Mouse (Mus musculus) midbrain, embryonic 10.5 days (tissue): Measurements from ENCODE around the gene Foxa1. TPM values are rescaled to one million over a fixed set of nuclear protein-coding genes. Genes with fewer than 3 reads are reported as not detected.

ENCODE experiments used
- DNase-seq: peaks from one replicate; pipeline ENCODE4 v3.0.0-alpha.2; 2017; ENCODE audit warnings: low spot score
- H3K27ac ChIP-seq: fragments of 300-500 bp; sonication (generic); replicated peaks from 2 replicates; pipeline ENCODE4 v1.5.1; 2016; ENCODE audit warnings: mild to moderate bottlenecking
- H3K27me3 ChIP-seq: fragments of 300-500 bp; sonication (generic); 2 replicates; pipeline ENCODE4 v1.6.1; 2016; ENCODE audit warnings: low read depth, mild to moderate bottlenecking; ENCODE audit not compliant: poor library complexity, severe bottlenecking
- H3K36me3 ChIP-seq: fragments of 300-500 bp; sonication (generic); 2 replicates; pipeline ENCODE4 v1.6.1; 2016; ENCODE audit warnings: mild to moderate bottlenecking, moderate library complexity
- H3K4me1 ChIP-seq: fragments of 300-500 bp; sonication (generic); 2 replicates; pipeline ENCODE4 v1.6.1; 2016
- H3K4me3 ChIP-seq: fragments of 300-500 bp; sonication (generic); 2 replicates; pipeline ENCODE4 v1.5.1; 2016; ENCODE audit warnings: mild to moderate bottlenecking, moderate library complexity
- H3K9me3 ChIP-seq: fragments of 300-500 bp; sonication (generic); replicated peaks from 2 replicates; pipeline ENCODE4 v1.6.1; 2016; ENCODE audit warnings: mild to moderate bottlenecking
- WGBS: fragments of 180-500 bp; shearing (Covaris S2); methylation state at CpG from one replicate; pipeline ENCODE4 v1.1.7; 2016; 5-methylcytosine and 5-hydroxymethylcytosine counted together
- polyA plus RNA-seq: library from polyadenylated mRNA; unstranded; fragments of >200 nt; fragmentation: Nextera tagmentation; extraction: Ambion mirVana; gene quantifications from 2 replicates; pipeline ENCODE4 v1.2.1, GENCODE M21; 2016

Foxa1 gene
- polyA plus RNA-seq, 1 experiment from 2014 or later, result 3.9 TPM

GRCm38 (mm10) chr12:57509726-57510125 is 37.0 kb downstream of the Foxa1 start:
- Histone ChIP-seq H3K9me3 (no peaks in the 10 kb centered on the region), H3K36me3 (no peaks in the 10 kb centered on the region), H3K27ac (peak overlapping the region; percentile 68), H3K4me3 (no peak overlapping the region), H3K27me3 (peaks cover 3% of the 10 kb centered on the region; the same call in 1 of the 2 replicates), H3K4me1 (peaks cover 23% of the 10 kb centered on the region)
- WGBS, result 79% methylated on average over 4 of the region's 4 CpGs
- no peak for DNase-seq

DNA sequence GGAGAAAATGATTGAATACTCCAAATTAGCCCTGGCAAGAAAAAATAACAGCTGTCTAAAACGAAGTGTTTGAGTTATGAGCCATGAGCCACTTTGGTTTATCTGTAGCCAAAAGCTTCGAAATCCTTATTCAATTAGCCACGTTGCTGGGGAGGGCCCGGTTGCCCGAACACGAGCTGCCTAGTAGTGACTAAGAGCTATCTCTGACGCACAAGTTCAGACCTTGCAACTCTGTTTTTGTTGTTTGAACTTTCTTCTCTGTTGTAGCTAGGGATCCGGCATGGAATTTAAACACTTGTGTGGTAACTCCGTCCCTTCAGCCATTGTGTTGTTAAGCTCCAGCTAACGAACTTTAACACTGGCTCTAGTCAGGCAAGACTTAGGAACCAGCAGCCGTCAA is 37.8 kb downstream of the Foxa1 start:
- DNase-seq, result peak; percentile 18
- H3K27me3 ChIP-seq, result peaks cover 3% of the 10 kb centered on the region; the same call in 1 of the 2 replicates
- peaks cover 23% of the 10 kb centered on the region for H3K4me1 ChIP-seq
- no peak overlapping the region for H3K4me3 ChIP-seq
- H3K9me3 ChIP-seq, result no peaks in the 10 kb centered on the region
- WGBS, result 17% methylated on average over 11 of the region's 11 CpGs
- H3K27ac ChIP-seq, result peak overlapping the region; percentile 68; the same call in 1 of the 2 replicates
- H3K36me3 ChIP-seq, result no peaks in the 10 kb centered on the region

- Histone ChIP-seq H3K27ac (no peak overlapping the region), H3K27me3 (peaks cover 3% of the 10 kb centered on the region; the same call in 1 of the 2 replicates), H3K4me3 (no peak overlapping the region), H3K9me3 (no peaks in the 10 kb centered on the region), H3K4me1 (peaks cover 23% of the 10 kb centered on the region), H3K36me3 (no peaks in the 10 kb centered on the region)
- no peak for DNase-seq
- WGBS, result 83% methylated on average over 7 of the region's 7 CpGs
Observed at GRCm38 (mm10) chr12:57505329-57505728, 41.4 kb downstream of the Foxa1 start.

- H3K4me1 ChIP-seq, result peaks cover 11% of the 10 kb centered on the region
Observed at GRCm38 (mm10) chr12:57500246-57500645, 46.5 kb downstream of the Foxa1 start.

DNA sequence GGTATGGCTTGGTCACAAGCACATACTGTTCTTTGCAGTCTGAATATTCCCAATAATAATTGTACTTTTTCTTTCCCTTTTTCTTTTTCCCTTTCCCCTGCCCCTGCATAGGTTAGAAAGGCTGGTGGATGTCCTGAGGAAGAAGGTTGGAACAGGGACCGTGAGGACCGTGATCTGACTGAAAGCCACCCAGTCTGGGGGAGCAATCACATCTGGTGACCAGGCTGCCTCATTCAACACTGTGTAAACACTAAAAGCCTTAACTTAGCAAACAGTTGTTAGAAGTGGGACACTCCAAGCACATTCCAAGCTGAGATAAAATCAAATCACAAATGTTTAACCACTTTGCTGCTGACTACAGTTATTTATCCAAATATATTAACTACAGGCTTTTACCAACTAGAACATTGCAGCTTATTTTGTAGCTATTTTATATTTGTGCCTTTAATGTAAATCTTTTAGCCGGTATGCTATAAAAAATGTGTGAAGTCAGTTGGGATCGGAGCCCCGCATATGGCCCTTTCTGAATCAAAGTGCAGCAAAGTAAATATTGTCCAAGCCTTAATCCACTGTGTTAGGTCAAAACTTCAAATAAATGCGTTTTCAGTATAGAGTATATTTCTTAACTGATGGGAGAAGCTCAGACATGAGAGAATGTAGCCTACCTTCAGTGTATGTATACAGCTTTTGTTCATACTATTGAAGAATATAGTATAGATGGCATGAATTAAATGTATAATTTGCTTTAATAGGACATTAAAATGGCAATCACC is 50.2 kb downstream of the Foxa1 start:
- no peaks in the 10 kb centered on the region for H3K27me3 ChIP-seq
- H3K27ac ChIP-seq, result peak overlapping the region; percentile 63
- no peaks in the 10 kb centered on the region for H3K9me3 ChIP-seq
- peaks cover 9% of the 10 kb centered on the region for H3K4me1 ChIP-seq
- no peak for DNase-seq
- WGBS, result 74% methylated on average over 6 of the region's 6 CpGs
- H3K36me3 ChIP-seq, result no peaks in the 10 kb centered on the region
- H3K4me3 ChIP-seq, result no peak overlapping the region

More at GRCm38 (mm10) chr12:57500246-57500645, 46.5 kb downstream of the Foxa1 start:
- H3K9me3 ChIP-seq, result no peaks in the 10 kb centered on the region
- DNase-seq, result no peak
- 84% methylated on average over 7 of the region's 7 CpGs for WGBS
- no peak overlapping the region for H3K4me3 ChIP-seq
- H3K27ac ChIP-seq, result no peak overlapping the region
- no peaks in the 10 kb centered on the region for H3K27me3 ChIP-seq
- no peaks in the 10 kb centered on the region for H3K36me3 ChIP-seq

Other genes with a start within 250 kb of the Foxa1 start
- gene Ttc6, start 17.2 kb upstream of the Foxa1 start, polyA plus RNA-seq, result 2.1 and 2.3 TPM in 2 replicates